Mouse (Mus musculus): Measurements from ENCODE around the gene Zbtb26. TPM values are rescaled to one million over a fixed set of nuclear protein-coding genes. Genes with fewer than 3 reads are reported as not detected.

Gene Zbtb26
- polyA plus RNA-seq, 1 experiment from 2014 or later: 1.4 TPM

DNA sequence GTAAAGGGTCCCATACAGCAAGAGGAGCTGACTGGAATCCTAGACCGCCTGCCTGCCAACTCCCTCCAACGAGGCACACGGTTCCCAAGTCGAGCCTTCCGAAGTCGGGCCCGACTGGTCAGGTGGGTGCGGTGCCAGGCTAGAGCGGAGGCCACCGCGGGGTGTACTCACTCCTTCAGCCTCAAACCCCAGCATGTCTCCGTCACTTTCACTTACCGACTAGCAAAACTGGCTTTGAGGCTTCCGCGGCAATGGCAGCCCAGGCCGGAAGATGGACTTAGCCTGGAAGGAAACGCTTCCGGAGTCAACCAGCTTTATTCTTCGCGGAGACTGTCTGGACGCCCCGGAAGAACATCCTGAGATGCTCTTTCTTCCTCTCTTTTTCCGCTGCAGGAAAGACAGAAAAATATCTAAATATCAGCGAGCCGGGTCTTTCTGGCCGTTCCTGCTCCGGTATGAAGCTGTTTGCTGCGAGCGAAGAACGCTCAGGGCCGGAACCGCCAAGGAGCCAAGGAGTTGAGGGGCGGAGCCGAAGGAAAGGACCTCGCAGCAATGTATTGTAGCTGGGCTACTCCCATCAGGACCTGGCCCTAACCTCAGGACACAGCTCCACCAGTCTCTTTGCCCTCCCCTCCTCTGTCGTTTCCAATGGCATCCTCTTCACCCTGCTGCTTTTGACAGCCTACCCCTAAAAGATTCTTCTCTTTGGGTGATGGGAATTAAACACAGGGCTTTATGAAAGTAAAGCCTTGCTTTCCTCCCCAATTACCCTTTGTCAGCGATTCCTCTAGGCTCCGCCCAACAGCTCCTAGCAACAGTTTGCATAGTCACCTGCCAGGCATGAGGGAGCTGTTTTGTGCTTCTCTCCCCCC lies 12.1 kb downstream of the Zbtb26 start:
- H3K4me3 ChIP-seq (ENCODE audit: low read depth, low read length): peak overlapping the region; percentile 94
- H3K9ac ChIP-seq (replicated peaks): peak overlapping the region; percentile 94
- H3K36me3 ChIP-seq (replicated peaks; ENCODE audit: insufficient read depth, low read length): peaks cover 21% of the 10 kb centered on the region
- under 1% methylated on average over 38 of the region's 38 CpGs for WGBS (ENCODE audit: insufficient replicate concordance)
- H3K9me3 ChIP-seq (ENCODE audit: low read length): no peaks in the 10 kb centered on the region
- H3K4me2 ChIP-seq (ENCODE audit: low read depth, low read length): peak overlapping the region; percentile 93
- TF ChIP-seq EP300 (IDR thresholded peaks at IDR 0.05; ENCODE audit: low read depth) (peak; percentile 60; the same call in 1 of the 2 replicates), CTCF (IDR thresholded peaks at IDR 0.05; ENCODE audit: low read depth) (no peak)
- ATAC-seq (peak; percentile 93), DNase-seq (peak; percentile 82)
- peaks cover 11% of the 10 kb centered on the region for H3K4me1 ChIP-seq (ENCODE audit: insufficient read depth)
- no peaks in the 10 kb centered on the region for H3K27me3 ChIP-seq (ENCODE audit: insufficient read depth, low read length)
- peak overlapping the region; percentile 95 for H3K27ac ChIP-seq (ENCODE audit: low read depth)

DNA sequence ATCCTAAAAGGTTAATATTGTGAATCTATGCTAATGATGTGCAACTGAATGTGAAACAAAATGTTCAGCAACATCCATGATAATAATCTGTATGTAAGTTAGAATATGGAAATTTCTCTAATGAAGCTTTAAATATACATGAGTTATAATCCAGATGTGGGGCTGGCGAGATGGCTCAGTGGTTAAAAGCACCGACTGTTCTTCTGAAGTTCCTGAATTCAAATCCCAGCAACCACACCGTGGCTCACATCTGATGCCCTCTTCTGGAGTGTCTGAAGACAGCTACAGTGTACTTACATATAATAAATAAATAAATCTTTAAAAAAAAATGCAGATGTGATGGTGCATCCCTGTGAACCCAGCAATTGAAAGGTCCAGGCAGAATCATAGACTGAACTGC lies 19.3 kb downstream of the Zbtb26 start:
- Histone ChIP-seq H3K27ac (ENCODE audit: low read depth) (no peak overlapping the region), H3K9me3 (ENCODE audit: low read length) (no peaks in the 10 kb centered on the region), H3K36me3 (replicated peaks; ENCODE audit: insufficient read depth, low read length) (peaks cover 8% of the 10 kb centered on the region; the same call in 1 of the 2 replicates), H3K9ac (replicated peaks) (no peak overlapping the region), H3K4me1 (ENCODE audit: insufficient read depth) (peaks cover 8% of the 10 kb centered on the region), H3K4me3 (ENCODE audit: low read depth, low read length) (no peak overlapping the region), H3K27me3 (ENCODE audit: insufficient read depth, low read length) (no peaks in the 10 kb centered on the region), H3K4me2 (ENCODE audit: low read depth, low read length) (no peak overlapping the region)
- ATAC-seq (no peak), DNase-seq (no peak)
- TF ChIP-seq EP300 (IDR thresholded peaks at IDR 0.05; ENCODE audit: low read depth) (no peak), CTCF (IDR thresholded peaks at IDR 0.05; ENCODE audit: low read depth) (no peak)
- WGBS (ENCODE audit: insufficient replicate concordance): 33% methylated on average over 3 of the region's 3 CpGs

DNA sequence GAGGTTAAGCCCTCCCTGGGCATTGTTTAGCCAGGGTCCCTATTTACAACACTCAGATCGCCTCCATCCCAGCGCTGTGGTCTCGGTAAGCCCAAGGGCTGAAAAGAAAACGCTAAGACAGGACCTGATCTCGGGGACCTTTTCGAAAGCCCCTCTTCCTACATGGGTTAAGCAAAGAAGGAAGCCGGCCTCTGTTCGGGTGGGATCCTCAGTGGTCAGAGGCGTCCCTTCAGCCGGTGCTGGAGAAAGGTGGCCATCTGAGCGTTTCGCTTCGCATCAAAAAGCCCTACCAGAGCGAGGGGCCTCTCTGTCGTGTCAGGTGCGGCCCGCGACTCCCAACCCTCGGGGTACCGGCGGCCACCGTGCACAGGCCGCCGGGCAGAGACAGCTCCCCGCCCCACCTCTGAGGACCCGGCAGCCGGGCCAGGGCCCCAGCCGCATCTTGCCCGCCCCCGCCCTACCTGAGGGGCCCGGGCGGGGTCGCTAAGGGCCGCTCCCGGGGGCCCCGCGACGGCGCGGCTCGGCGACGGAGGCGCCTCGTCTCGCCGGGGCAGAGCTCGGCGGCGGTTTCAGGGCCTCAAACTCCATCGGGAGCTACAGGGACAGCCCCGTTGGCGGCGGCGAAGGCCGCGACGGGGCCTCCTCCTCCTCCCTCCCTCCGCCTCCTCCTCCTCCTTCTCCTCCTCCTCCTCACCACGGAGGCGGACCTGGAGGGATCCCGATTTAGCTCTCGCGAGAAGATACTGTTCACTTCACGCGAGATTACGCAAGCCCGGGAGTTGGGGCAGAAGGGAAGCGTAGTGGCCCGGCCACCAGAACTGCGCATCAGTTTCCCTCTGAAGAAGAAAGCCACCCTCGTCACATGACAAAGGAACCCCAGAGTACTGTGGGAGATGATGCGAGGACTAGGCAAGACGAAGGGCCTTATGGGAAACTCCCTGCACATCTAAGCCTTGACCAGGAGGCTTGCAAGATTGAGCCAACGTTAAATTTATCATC lies 20.3 kb downstream of the Zbtb26 start, which contains the start of gene Rc3h2:
TSS of gene Rc3h2 (minus strand) at position 598 of the 999 bp plus-strand sequence.
- Histone ChIP-seq H3K36me3 (replicated peaks; ENCODE audit: insufficient read depth, low read length) (peaks cover 2% of the 10 kb centered on the region; the same call in 1 of the 2 replicates), H3K4me3 (ENCODE audit: low read depth, low read length) (peak within 1 kb of the TSS; percentile 99), H3K4me1 (ENCODE audit: insufficient read depth) (peaks cover 8% of the 10 kb centered on the region), H3K27me3 (ENCODE audit: insufficient read depth, low read length) (no peaks in the 10 kb centered on the region), H3K9ac (replicated peaks) (peak within 1 kb of the TSS; percentile 99), H3K27ac (ENCODE audit: low read depth) (peak within 1 kb of the TSS; percentile 92), H3K9me3 (ENCODE audit: low read length) (no peaks in the 10 kb centered on the region), H3K4me2 (ENCODE audit: low read depth, low read length) (peak within 1 kb of the TSS; percentile 96)
- DNase-seq (peak; percentile 95), ATAC-seq (peak; percentile 98)
- under 1% methylated on average over 73 of the region's 75 CpGs for WGBS (ENCODE audit: insufficient replicate concordance)
- peak; percentile 58; the same call in 1 of the 2 replicates for TF ChIP-seq EP300 (IDR thresholded peaks at IDR 0.05; ENCODE audit: low read depth)
- no peak for TF ChIP-seq CTCF (IDR thresholded peaks at IDR 0.05; ENCODE audit: low read depth)

DNA sequence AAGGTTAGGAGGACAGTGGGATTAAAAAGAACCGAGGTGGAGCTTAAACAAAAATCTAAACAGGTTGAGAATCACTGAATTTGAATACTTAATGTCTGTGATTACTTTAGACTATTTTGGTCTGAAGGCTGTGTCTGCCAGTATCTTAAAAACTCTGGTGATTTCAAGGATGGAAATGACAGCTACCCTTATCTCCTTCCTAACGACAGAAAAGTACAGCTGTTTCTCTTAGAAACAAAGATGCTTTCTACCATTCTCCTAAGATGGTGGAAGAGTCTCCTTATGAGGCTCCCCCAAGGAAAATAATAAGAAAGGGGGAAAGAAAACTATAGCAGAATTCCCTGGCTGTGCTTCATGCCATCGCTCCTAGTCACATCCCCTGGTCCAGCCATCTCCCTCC lies 21.0 kb downstream of the Zbtb26 start:
- no peak for DNase-seq
- ATAC-seq: no peak
- Histone ChIP-seq H3K4me3 (ENCODE audit: low read depth, low read length) (peak overlapping the region; percentile 99), H3K9ac (replicated peaks) (peak overlapping the region; percentile 99), H3K9me3 (ENCODE audit: low read length) (no peaks in the 10 kb centered on the region), H3K27me3 (ENCODE audit: insufficient read depth, low read length) (no peaks in the 10 kb centered on the region), H3K36me3 (replicated peaks; ENCODE audit: insufficient read depth, low read length) (no peaks in the 10 kb centered on the region; the same call in 1 of the 2 replicates), H3K4me1 (ENCODE audit: insufficient read depth) (peaks cover 8% of the 10 kb centered on the region), H3K27ac (ENCODE audit: low read depth) (peak overlapping the region; percentile 92), H3K4me2 (ENCODE audit: low read depth, low read length) (peak overlapping the region; percentile 96)
- WGBS (ENCODE audit: insufficient replicate concordance): 9% methylated on average over 3 of the region's 3 CpGs
- no peak for TF ChIP-seq CTCF (IDR thresholded peaks at IDR 0.05; ENCODE audit: low read depth)
- TF ChIP-seq EP300 (IDR thresholded peaks at IDR 0.05; ENCODE audit: low read depth): no peak

DNA sequence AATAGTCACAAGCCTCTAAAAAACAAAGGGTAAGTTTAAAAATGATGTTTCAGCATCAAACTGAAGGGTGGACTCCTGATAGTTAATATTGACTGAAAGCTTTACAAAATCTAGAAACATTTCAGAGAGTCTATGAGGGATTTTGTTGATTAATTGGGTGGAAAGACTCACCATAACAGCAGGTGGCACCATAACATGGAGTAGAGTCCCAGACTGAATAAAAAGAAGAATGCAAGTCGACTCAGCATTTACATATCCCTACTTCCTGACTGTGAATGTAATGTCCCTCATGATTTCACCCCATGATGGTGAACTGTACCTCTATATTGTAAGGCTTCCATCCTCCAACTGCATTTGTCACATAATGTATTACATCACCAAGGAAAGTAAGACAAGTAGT lies 47.4 kb downstream of the Zbtb26 start:
- Histone ChIP-seq H3K4me3 (ENCODE audit: low read depth, low read length) (no peak overlapping the region), H3K9ac (replicated peaks) (no peak overlapping the region), H3K36me3 (replicated peaks; ENCODE audit: insufficient read depth, low read length) (peaks cover 35% of the 10 kb centered on the region), H3K9me3 (ENCODE audit: low read length) (no peaks in the 10 kb centered on the region), H3K4me1 (ENCODE audit: insufficient read depth) (no peaks in the 10 kb centered on the region), H3K27me3 (ENCODE audit: insufficient read depth, low read length) (no peaks in the 10 kb centered on the region), H3K27ac (ENCODE audit: low read depth) (no peak overlapping the region), H3K4me2 (ENCODE audit: low read depth, low read length) (no peak overlapping the region)
- DNase-seq (no peak), ATAC-seq (no peak)
- TF ChIP-seq CTCF (IDR thresholded peaks at IDR 0.05; ENCODE audit: low read depth) (peak; percentile 46), EP300 (IDR thresholded peaks at IDR 0.05; ENCODE audit: low read depth) (no peak)
- 46% methylated on average over 1 of the region's 1 CpGs for WGBS (ENCODE audit: insufficient replicate concordance)

Measured in liver, postnatal 0 days (tissue).